Mouse (Mus musculus) neural tube, embryonic 12.5 days (tissue): ENCODE results near the gene Efnb2. TPM values are rescaled to one million over a fixed set of nuclear protein-coding genes. Genes with fewer than 3 reads are reported as not detected.

Experiments used
- ATAC-seq: fragments of 200-750 bp; cut with Nextera tagmentation; 2 replicates; pipeline ENCODE4 v1.8.0; 2017; ENCODE audit warnings: low read depth, mild to moderate bottlenecking, moderate TSS enrichment, moderate library complexity; ENCODE audit not compliant: low FRiP score
- H3K27ac ChIP-seq: fragments of 300-500 bp; sonication (generic); 2 replicates; pipeline ENCODE4 v1.5.1; 2016
- H3K27me3 ChIP-seq: fragments of 300-500 bp; sonication (generic); replicated peaks from 2 replicates; pipeline ENCODE4 v1.6.1; 2016; ENCODE audit warnings: mild to moderate bottlenecking
- H3K36me3 ChIP-seq: fragments of 300-500 bp; sonication (generic); 2 replicates; pipeline ENCODE4 v1.6.1; 2016; ENCODE audit warnings: mild to moderate bottlenecking
- H3K4me1 ChIP-seq: fragments of 300-500 bp; sonication (generic); 2 replicates; pipeline ENCODE4 v1.6.1; 2016
- H3K4me2 ChIP-seq: fragments of 300-500 bp; sonication (generic); replicated peaks from 2 replicates; pipeline ENCODE4 v1.6.1; 2016; ENCODE audit warnings: mild to moderate bottlenecking
- H3K4me3 ChIP-seq: fragments of 300-500 bp; sonication (generic); 2 replicates; pipeline ENCODE4 v1.5.1; 2016
- H3K9ac ChIP-seq: fragments of 300-500 bp; sonication (generic); 2 replicates; pipeline ENCODE4 v1.6.1; 2016; ENCODE audit warnings: mild to moderate bottlenecking
- H3K9me3 ChIP-seq: fragments of 300-500 bp; sonication (generic); 2 replicates; pipeline ENCODE4 v1.6.1; 2016; ENCODE audit warnings: mild to moderate bottlenecking
- WGBS: fragments of 180-500 bp; shearing (Covaris S2); methylation state at CpG from one replicate; pipeline ENCODE4 v1.1.7; 2016; 5-methylcytosine and 5-hydroxymethylcytosine counted together
- polyA plus RNA-seq: library from polyadenylated mRNA; unstranded; fragments of >200 nt; fragmentation: Nextera tagmentation; extraction: Ambion mirVana; gene quantifications from 2 replicates; pipeline ENCODE4 v1.2.1, GENCODE M21; 2016

Gene Efnb2
- polyA plus RNA-seq, 1 experiment from 2014 or later: 50.8 TPM

GRCm38 (mm10) chr8:8602616-8603461, 58.2 kb downstream of the Efnb2 start:
- no peaks in the 10 kb centered on the region for H3K9me3 ChIP-seq
- no peak overlapping the region for H3K27ac ChIP-seq
- no peak for ATAC-seq
- H3K4me1 ChIP-seq: no peaks in the 10 kb centered on the region
- H3K27me3 ChIP-seq: no peaks in the 10 kb centered on the region
- 85% methylated on average over 7 of the region's 7 CpGs for WGBS
- H3K36me3 ChIP-seq: no peaks in the 10 kb centered on the region
- no peak overlapping the region for H3K9ac ChIP-seq
- no peak overlapping the region for H3K4me3 ChIP-seq
- H3K4me2 ChIP-seq: no peak overlapping the region

- Histone ChIP-seq H3K4me2 (no peak overlapping the region), H3K9me3 (no peaks in the 10 kb centered on the region), H3K36me3 (no peaks in the 10 kb centered on the region), H3K27ac (no peak overlapping the region), H3K4me1 (no peaks in the 10 kb centered on the region), H3K27me3 (no peaks in the 10 kb centered on the region), H3K4me3 (no peak overlapping the region), H3K9ac (no peak overlapping the region)
- 85% methylated on average over 7 of the region's 7 CpGs for WGBS
- ATAC-seq: no peak
Observed at GRCm38 (mm10) chr8:8599931-8600330, 61.1 kb downstream of the Efnb2 start.

GRCm38 (mm10) chr8:8597434-8597833, 63.6 kb downstream of the Efnb2 start:
- no peak overlapping the region for H3K27ac ChIP-seq
- H3K4me3 ChIP-seq: no peak overlapping the region
- no peak for ATAC-seq
- H3K36me3 ChIP-seq: no peaks in the 10 kb centered on the region
- H3K9me3 ChIP-seq: no peaks in the 10 kb centered on the region
- H3K4me1 ChIP-seq: no peaks in the 10 kb centered on the region
- no peak overlapping the region for H3K4me2 ChIP-seq
- 16% methylated on average over 13 of the region's 13 CpGs for WGBS
- no peaks in the 10 kb centered on the region for H3K27me3 ChIP-seq
- H3K9ac ChIP-seq: no peak overlapping the region

GRCm38 (mm10) chr8:8595831-8596611, 65.0 kb downstream of the Efnb2 start:
- Histone ChIP-seq H3K4me2 (no peak overlapping the region), H3K36me3 (no peaks in the 10 kb centered on the region), H3K27me3 (no peaks in the 10 kb centered on the region), H3K4me3 (no peak overlapping the region), H3K9ac (no peak overlapping the region), H3K4me1 (no peaks in the 10 kb centered on the region), H3K9me3 (no peaks in the 10 kb centered on the region), H3K27ac (no peak overlapping the region)
- no peak for ATAC-seq
- WGBS: 56% methylated on average over 12 of the region's 12 CpGs

- WGBS: 85% methylated on average over 7 of the region's 7 CpGs
- Histone ChIP-seq H3K36me3 (no peaks in the 10 kb centered on the region), H3K9me3 (no peaks in the 10 kb centered on the region), H3K27ac (no peak overlapping the region), H3K27me3 (no peaks in the 10 kb centered on the region), H3K9ac (no peak overlapping the region), H3K4me3 (no peak overlapping the region), H3K4me2 (no peak overlapping the region), H3K4me1 (no peaks in the 10 kb centered on the region)
- no peak for ATAC-seq
Observed at GRCm38 (mm10) chr8:8593812-8594211, 67.2 kb downstream of the Efnb2 start.

GRCm38 (mm10) chr8:8593371-8593770, 67.7 kb downstream of the Efnb2 start:
- WGBS: 93% methylated on average over 6 of the region's 6 CpGs
- Histone ChIP-seq H3K9me3 (no peaks in the 10 kb centered on the region), H3K4me1 (no peaks in the 10 kb centered on the region), H3K27me3 (no peaks in the 10 kb centered on the region), H3K27ac (no peak overlapping the region), H3K4me3 (no peak overlapping the region), H3K4me2 (no peak overlapping the region), H3K9ac (no peak overlapping the region), H3K36me3 (no peaks in the 10 kb centered on the region)
- ATAC-seq: no peak

- Histone ChIP-seq H3K4me2 (no peak overlapping the region), H3K36me3 (no peaks in the 10 kb centered on the region), H3K9me3 (no peaks in the 10 kb centered on the region), H3K9ac (no peak overlapping the region), H3K4me1 (no peaks in the 10 kb centered on the region), H3K27ac (no peak overlapping the region), H3K27me3 (no peaks in the 10 kb centered on the region), H3K4me3 (no peak overlapping the region)
- 92% methylated on average over 3 of the region's 3 CpGs for WGBS
- ATAC-seq: no peak
Observed at GRCm38 (mm10) chr8:8592331-8592730, 68.7 kb downstream of the Efnb2 start.

GRCm38 (mm10) chr8:8583981-8584377, 77.1 kb downstream of the Efnb2 start:
- no peak for ATAC-seq
- Histone ChIP-seq H3K27me3 (no peaks in the 10 kb centered on the region), H3K4me3 (no peak overlapping the region), H3K4me2 (no peak overlapping the region), H3K27ac (no peak overlapping the region), H3K36me3 (no peaks in the 10 kb centered on the region), H3K4me1 (no peaks in the 10 kb centered on the region), H3K9ac (no peak overlapping the region), H3K9me3 (peaks cover 4% of the 10 kb centered on the region; the same call in 1 of the 2 replicates)
- WGBS: 90% methylated on average over 4 of the region's 4 CpGs

GRCm38 (mm10) chr8:8583290-8583980, 77.6 kb downstream of the Efnb2 start:
- 91% methylated on average over 4 of the region's 4 CpGs for WGBS
- Histone ChIP-seq H3K9me3 (peaks cover 4% of the 10 kb centered on the region; the same call in 1 of the 2 replicates), H3K27me3 (no peaks in the 10 kb centered on the region), H3K9ac (no peak overlapping the region), H3K4me1 (no peaks in the 10 kb centered on the region), H3K4me2 (no peak overlapping the region), H3K27ac (no peak overlapping the region), H3K4me3 (no peak overlapping the region), H3K36me3 (no peaks in the 10 kb centered on the region)
- no peak for ATAC-seq

GRCm38 (mm10) chr8:8577770-8578303, 83.2 kb downstream of the Efnb2 start:
- WGBS: 49% methylated on average over 11 of the region's 11 CpGs
- Histone ChIP-seq H3K36me3 (no peaks in the 10 kb centered on the region), H3K27ac (no peak overlapping the region), H3K9me3 (peaks cover 4% of the 10 kb centered on the region; the same call in 1 of the 2 replicates), H3K9ac (no peak overlapping the region), H3K4me1 (0 out of 2 replicates have a peak, but pooled peaks cover 3% of the 10 kb centered on the region), H3K4me2 (no peak overlapping the region), H3K4me3 (no peak overlapping the region), H3K27me3 (no peaks in the 10 kb centered on the region)
- no peak for ATAC-seq

GRCm38 (mm10) chr8:8576833-8577232, 84.2 kb downstream of the Efnb2 start:
- Histone ChIP-seq H3K27me3 (no peaks in the 10 kb centered on the region), H3K9ac (no peak overlapping the region), H3K9me3 (peaks cover 4% of the 10 kb centered on the region; the same call in 1 of the 2 replicates), H3K4me2 (no peak overlapping the region), H3K4me3 (no peak overlapping the region), H3K36me3 (no peaks in the 10 kb centered on the region), H3K4me1 (peaks cover 5% of the 10 kb centered on the region; the same call in 1 of the 2 replicates), H3K27ac (no peak overlapping the region)
- no peak for ATAC-seq
- WGBS: 94% methylated on average over 6 of the region's 6 CpGs

- no peak overlapping the region for H3K4me3 ChIP-seq
- no peaks in the 10 kb centered on the region for H3K36me3 ChIP-seq
- no peak overlapping the region for H3K27ac ChIP-seq
- H3K4me2 ChIP-seq: no peak overlapping the region
- H3K9ac ChIP-seq: no peak overlapping the region
- WGBS: 49% methylated on average over 6 of the region's 6 CpGs
- no peaks in the 10 kb centered on the region for H3K27me3 ChIP-seq
- no peak for ATAC-seq
- peaks cover 5% of the 10 kb centered on the region; the same call in 1 of the 2 replicates for H3K4me1 ChIP-seq
- H3K9me3 ChIP-seq: peaks cover 4% of the 10 kb centered on the region; the same call in 1 of the 2 replicates
Observed at GRCm38 (mm10) chr8:8576286-8576685, 84.8 kb downstream of the Efnb2 start.
